Mouse (Mus musculus) hindbrain, embryonic 15.5 days (tissue): ENCODE data around the gene Fmo1. TPM values are rescaled to one million over a fixed set of nuclear protein-coding genes. Genes with fewer than 3 reads are reported as not detected.
A peak's percentile ranks its signal among the peaks of the same experiment; 100 is the strongest.

Source experiments
- ATAC-seq: fragments of 200-750 bp; cut with Nextera tagmentation; 2 replicates; pipeline ENCODE4 v1.8.0; 2017; ENCODE audit warnings: low read depth, moderate number of reproducible peaks, moderate TSS enrichment; ENCODE audit not compliant: low FRiP score
- H3K27ac ChIP-seq: fragments of 300-500 bp; sonication (generic); replicated peaks from 2 replicates; pipeline ENCODE4 v1.5.1; 2015; ENCODE audit warnings: mild to moderate bottlenecking, inconsistent platforms
- H3K27me3 ChIP-seq: fragments of 300-500 bp; sonication (generic); 2 replicates; pipeline ENCODE4 v1.6.1; 2015; ENCODE audit warnings: control low read depth, inconsistent platforms
- H3K36me3 ChIP-seq: fragments of 300-500 bp; sonication (generic); 2 replicates; pipeline ENCODE4 v1.6.1; 2015; ENCODE audit warnings: control low read depth, inconsistent platforms
- H3K4me1 ChIP-seq: fragments of 300-500 bp; sonication (generic); replicated peaks from 2 replicates; pipeline ENCODE4 v1.6.1; 2015; ENCODE audit warnings: control low read depth, inconsistent platforms
- H3K4me2 ChIP-seq: fragments of 300-500 bp; sonication (generic); 2 replicates; pipeline ENCODE4 v1.6.1; 2015; ENCODE audit warnings: moderate library complexity, mild to moderate bottlenecking, inconsistent platforms
- H3K4me3 ChIP-seq: fragments of 300-500 bp; sonication (generic); 2 replicates; pipeline ENCODE4 v1.5.1; 2015; ENCODE audit warnings: mild to moderate bottlenecking, inconsistent platforms
- H3K9ac ChIP-seq: fragments of 300-500 bp; sonication (generic); 2 replicates; pipeline ENCODE4 v1.6.1; 2015; ENCODE audit warnings: inconsistent platforms
- H3K9me3 ChIP-seq: fragments of 300-500 bp; sonication (generic); 2 replicates; pipeline ENCODE4 v1.6.1; 2016; ENCODE audit warnings: control low read depth, inconsistent platforms
- WGBS: fragments of 180-500 bp; shearing (Covaris S2); methylation state at CpG from one replicate; pipeline ENCODE4 v1.1.7; 2015; 5-methylcytosine and 5-hydroxymethylcytosine counted together
- polyA plus RNA-seq: library from polyadenylated mRNA; unstranded; fragments of >200 nt; fragmentation: Nextera tagmentation; extraction: Ambion mirVana; gene quantifications from 2 replicates; pipeline ENCODE4 v1.2.1, GENCODE M21; 2015

Gene Fmo1
- polyA plus RNA-seq, result 28.9 and 31.1 TPM in 2 replicates

- WGBS, result 75% methylated on average over 7 of the region's 7 CpGs
- no peak within 1 kb of the TSS for H3K9ac ChIP-seq
- no peaks in the 10 kb centered on the region for H3K4me1 ChIP-seq
- H3K9me3 ChIP-seq, result no peaks in the 10 kb centered on the region
- no peak within 1 kb of the TSS for H3K4me2 ChIP-seq
- no peak within 1 kb of the TSS for H3K27ac ChIP-seq
- H3K36me3 ChIP-seq, result no peaks in the 10 kb centered on the region
- no peak for ATAC-seq
- H3K27me3 ChIP-seq, result no peaks in the 10 kb centered on the region
- no peak within 1 kb of the TSS for H3K4me3 ChIP-seq
These were observed at the start of gene Fmo1 for GRCm38 (mm10) chr1:162866280-162866681. Fmo1 (minus strand) TSS chr1:162866610.

GRCm38 (mm10) chr1:162914932-162915556 is 48.6 kb upstream of the Fmo1 start:
- H3K27me3 ChIP-seq, result no peaks in the 10 kb centered on the region
- 95% methylated on average over 4 of the region's 4 CpGs for WGBS
- no peaks in the 10 kb centered on the region for H3K4me1 ChIP-seq
- H3K27ac ChIP-seq, result no peak overlapping the region
- ATAC-seq, result no peak
- no peaks in the 10 kb centered on the region for H3K9me3 ChIP-seq
- no peak overlapping the region for H3K4me2 ChIP-seq
- no peak overlapping the region for H3K9ac ChIP-seq
- no peak overlapping the region for H3K4me3 ChIP-seq
- no peaks in the 10 kb centered on the region for H3K36me3 ChIP-seq

- H3K27me3 ChIP-seq, result no peaks in the 10 kb centered on the region
These were observed 45.7 kb upstream of the Fmo1 start for GRCm38 (mm10) chr1:162912085-162912484.

GRCm38 (mm10) chr1:162901879-162902278 is 35.5 kb upstream of the Fmo1 start:
- Histone ChIP-seq H3K36me3 (no peaks in the 10 kb centered on the region), H3K9me3 (no peaks in the 10 kb centered on the region), H3K27me3 (no peaks in the 10 kb centered on the region), H3K4me3 (no peak overlapping the region), H3K4me2 (no peak overlapping the region), H3K4me1 (no peaks in the 10 kb centered on the region), H3K9ac (no peak overlapping the region), H3K27ac (no peak overlapping the region)
- 51% methylated on average over 4 of the region's 4 CpGs for WGBS
- ATAC-seq, result peak; percentile 91

More at GRCm38 (mm10) chr1:162912085-162912484, 45.7 kb upstream of the Fmo1 start:
- H3K9me3 ChIP-seq, result no peaks in the 10 kb centered on the region
- H3K4me2 ChIP-seq, result no peak overlapping the region
- H3K4me3 ChIP-seq, result no peak overlapping the region
- no peaks in the 10 kb centered on the region for H3K4me1 ChIP-seq
- no peak for ATAC-seq
- H3K36me3 ChIP-seq, result no peaks in the 10 kb centered on the region
- H3K9ac ChIP-seq, result no peak overlapping the region
- no peak overlapping the region for H3K27ac ChIP-seq

GRCm38 (mm10) chr1:162897838-162898811 is 31.7 kb upstream of the Fmo1 start, which contains the start of gene Fmo2:
Fmo2 (minus strand) TSS chr1:162898726.
- Histone ChIP-seq H3K9me3 (no peaks in the 10 kb centered on the region), H3K4me1 (no peaks in the 10 kb centered on the region), H3K27ac (no peak within 1 kb of the TSS), H3K4me2 (no peak within 1 kb of the TSS), H3K4me3 (no peak within 1 kb of the TSS), H3K9ac (no peak within 1 kb of the TSS), H3K27me3 (no peaks in the 10 kb centered on the region), H3K36me3 (no peaks in the 10 kb centered on the region)
- no peak for ATAC-seq
- 74% methylated on average over 14 of the region's 14 CpGs for WGBS

GRCm38 (mm10) chr1:162895900-162896299 is 29.5 kb upstream of the Fmo1 start:
- Histone ChIP-seq H3K27me3 (no peaks in the 10 kb centered on the region), H3K9ac (no peak overlapping the region), H3K4me2 (no peak overlapping the region), H3K9me3 (no peaks in the 10 kb centered on the region), H3K4me1 (no peaks in the 10 kb centered on the region), H3K27ac (no peak overlapping the region), H3K4me3 (no peak overlapping the region), H3K36me3 (no peaks in the 10 kb centered on the region)
- ATAC-seq, result no peak
- 41% methylated on average over 6 of the region's 6 CpGs for WGBS

- no peak overlapping the region for H3K4me2 ChIP-seq
- no peaks in the 10 kb centered on the region for H3K27me3 ChIP-seq
- H3K27ac ChIP-seq, result no peak overlapping the region
- no peaks in the 10 kb centered on the region for H3K9me3 ChIP-seq
- no peak overlapping the region for H3K4me3 ChIP-seq
- WGBS, result 88% methylated on average over 6 of the region's 6 CpGs
- no peaks in the 10 kb centered on the region for H3K36me3 ChIP-seq
- ATAC-seq, result no peak
- no peak overlapping the region for H3K9ac ChIP-seq
- no peaks in the 10 kb centered on the region for H3K4me1 ChIP-seq
These were observed 26.6 kb upstream of the Fmo1 start for GRCm38 (mm10) chr1:162893014-162893413.

GRCm38 (mm10) chr1:162891980-162892451 is 25.6 kb upstream of the Fmo1 start:
- H3K27me3 ChIP-seq, result no peaks in the 10 kb centered on the region
- no peak overlapping the region for H3K27ac ChIP-seq
- 78% methylated on average over 6 of the region's 6 CpGs for WGBS
- H3K36me3 ChIP-seq, result no peaks in the 10 kb centered on the region
- no peak for ATAC-seq
- H3K9ac ChIP-seq, result no peak overlapping the region
- H3K4me2 ChIP-seq, result no peak overlapping the region
- no peak overlapping the region for H3K4me3 ChIP-seq
- no peaks in the 10 kb centered on the region for H3K4me1 ChIP-seq
- H3K9me3 ChIP-seq, result no peaks in the 10 kb centered on the region

- Histone ChIP-seq H3K27me3 (no peaks in the 10 kb centered on the region), H3K9ac (no peak overlapping the region), H3K27ac (no peak overlapping the region), H3K9me3 (no peaks in the 10 kb centered on the region), H3K4me3 (no peak overlapping the region), H3K4me1 (no peaks in the 10 kb centered on the region), H3K4me2 (no peak overlapping the region), H3K36me3 (no peaks in the 10 kb centered on the region)
- no peak for ATAC-seq
- WGBS, result 92% methylated on average over 12 of the region's 12 CpGs
These were observed 22.2 kb upstream of the Fmo1 start for GRCm38 (mm10) chr1:162888646-162889045.

GRCm38 (mm10) chr1:162887644-162888043 is 21.2 kb upstream of the Fmo1 start:
- H3K4me1 ChIP-seq, result no peaks in the 10 kb centered on the region
- H3K27me3 ChIP-seq, result no peaks in the 10 kb centered on the region
- H3K27ac ChIP-seq, result no peak overlapping the region
- H3K4me2 ChIP-seq, result no peak overlapping the region
- no peaks in the 10 kb centered on the region for H3K36me3 ChIP-seq
- no peak overlapping the region for H3K4me3 ChIP-seq
- no peak overlapping the region for H3K9ac ChIP-seq
- no peak for ATAC-seq
- 96% methylated on average over 7 of the region's 7 CpGs for WGBS
- no peaks in the 10 kb centered on the region for H3K9me3 ChIP-seq

GRCm38 (mm10) chr1:162886138-162886816 is 19.9 kb upstream of the Fmo1 start:
- Histone ChIP-seq H3K4me3 (no peak overlapping the region), H3K4me1 (no peaks in the 10 kb centered on the region), H3K27me3 (no peaks in the 10 kb centered on the region), H3K27ac (no peak overlapping the region), H3K4me2 (no peak overlapping the region), H3K36me3 (no peaks in the 10 kb centered on the region), H3K9me3 (no peaks in the 10 kb centered on the region), H3K9ac (no peak overlapping the region)
- ATAC-seq, result no peak
- 85% methylated on average over 11 of the region's 11 CpGs for WGBS

GRCm38 (mm10) chr1:162882681-162883080 is 16.3 kb upstream of the Fmo1 start:
- Histone ChIP-seq H3K36me3 (no peaks in the 10 kb centered on the region), H3K9ac (no peak overlapping the region), H3K27me3 (no peaks in the 10 kb centered on the region), H3K4me2 (no peak overlapping the region), H3K9me3 (no peaks in the 10 kb centered on the region), H3K27ac (no peak overlapping the region), H3K4me3 (no peak overlapping the region), H3K4me1 (no peaks in the 10 kb centered on the region)
- ATAC-seq, result no peak
- WGBS, result 83% methylated on average over 4 of the region's 4 CpGs
